Mouse (Mus musculus) T-cell, adult 66 days (primary cell): ENCODE data around the gene Edn2. TPM values are rescaled to one million over a fixed set of nuclear protein-coding genes. Genes with fewer than 3 reads are reported as not detected.

Experiments used
- total RNA-seq, 2 experiments: library from RNA; stranded (reverse); gene quantifications; 3 replicates in 1 of 2; 4 replicates in 1 of 2; pipeline ENCODE4 v1.2.4; 2023

Edn2 gene
- total RNA-seq = not detected

GRCm38 (mm10) chr4:120161166-120161949 lies at the start of gene Edn2:
Gene Edn2, plus strand, starts transcription at chr4:120161206.

Other genes with a start within 250 kb of the Edn2 start
- not detected for gene AL607142.1, start 96.2 kb upstream of the Edn2 start, total RNA-seq
- not detected for gene Foxo6, start 126.1 kb downstream of the Edn2 start, total RNA-seq
- 10 to 100 TPM; 17.7 to 31.7 TPM for gene Scmh1, start 244.1 kb downstream of the Edn2 start, total RNA-seq